Mouse (Mus musculus) MEL (cell line): ENCODE measurements around the gene Traf6. TPM values are rescaled to one million over a fixed set of nuclear protein-coding genes. Genes with fewer than 3 reads are reported as not detected.
A peak's percentile ranks its signal among the peaks of the same experiment; 100 is the strongest.

Experiments
- DNase-seq: peaks from one replicate; pipeline ENCODE4 v3.0.0; 2011; ENCODE audit warnings: low read depth, low spot score
- H3K27ac ChIP-seq: 2 replicates; pipeline ENCODE4 v1.5.1; 2012; ENCODE audit warnings: low read depth, mild to moderate bottlenecking, control low read depth, low read length, moderate library complexity; ENCODE audit not compliant: control insufficient read depth
- H3K27me3 ChIP-seq, 2 experiments: fragments of 150-350 bp in 1 of 2; sonication (generic) in 1 of 2; 2 replicates each; pipeline ENCODE4 v1.6.1; 2012; ENCODE audit warnings: low read length in 2 of 2, mild to moderate bottlenecking in 2 of 2, improper control_type of control experiment in 1 of 2, moderate library complexity in 1 of 2; ENCODE audit not compliant: insufficient read depth in 2 of 2, control insufficient read depth in 1 of 2
- H3K36me3 ChIP-seq, 2 experiments: 2 replicates each; pipeline ENCODE4 v1.6.1; 2012 to 2014; ENCODE audit warnings: low read length in 2 of 2, improper control_type of control experiment in 1 of 2, inconsistent platforms in 1 of 2, mild to moderate bottlenecking in 1 of 2; ENCODE audit not compliant: insufficient read depth in 2 of 2, control insufficient read depth in 1 of 2
- H3K4me1 ChIP-seq, 2 experiments: fragments of 150-350 bp in 1 of 2; sonication (generic) in 1 of 2; 2 replicates each; pipeline ENCODE4 v1.6.1; 2012; ENCODE audit warnings: low read length in 2 of 2, improper control_type of control experiment in 1 of 2, mild to moderate bottlenecking in 1 of 2; ENCODE audit not compliant: insufficient read depth in 2 of 2, control insufficient read depth in 1 of 2
- H3K4me3 ChIP-seq, 2 experiments: fragments of 150-350 bp in 1 of 2; sonication (generic) in 1 of 2; 2 replicates each; pipeline ENCODE4 v1.5.1; 2012; ENCODE audit warnings: low read depth in 2 of 2, low read length in 2 of 2, mild to moderate bottlenecking in 2 of 2, moderate library complexity in 2 of 2, control low read depth in 1 of 2, improper control_type of control experiment in 1 of 2; ENCODE audit not compliant: control insufficient read depth in 1 of 2, insufficient read depth in 1 of 2
- H3K79me2 ChIP-seq: 2 replicates; pipeline ENCODE4 v1.6.1; 2012; ENCODE audit warnings: mild to moderate bottlenecking, low read length, moderate library complexity; ENCODE audit not compliant: control insufficient read depth, poor library complexity, insufficient read depth
- H3K9ac ChIP-seq: 2 replicates; pipeline ENCODE4 v1.6.1; 2012; ENCODE audit warnings: low read depth, mild to moderate bottlenecking, control low read depth, low read length, moderate library complexity; ENCODE audit not compliant: control insufficient read depth, poor library complexity, severe bottlenecking
- H3K9me3 ChIP-seq: fragments of 150-350 bp; sonication (generic); replicated peaks from 2 replicates; pipeline ENCODE4 v1.6.1; 2012; ENCODE audit warnings: mild to moderate bottlenecking, low read length, improper control_type of control experiment, moderate library complexity; ENCODE audit not compliant: insufficient read depth
- BHLHE40 ChIP-seq: IDR thresholded peaks from 2 replicates; pipeline ENCODE4 v1.6.1; 2012; ENCODE audit warnings: low read depth, mild to moderate bottlenecking, inconsistent platforms, low read length, improper control_type of control experiment, borderline replicate concordance
- CHD1 ChIP-seq: IDR thresholded peaks from 2 replicates; pipeline ENCODE4 v1.6.1; 2012; ENCODE audit warnings: low read depth, mild to moderate bottlenecking, inconsistent platforms, low read length, improper control_type of control experiment
- CTCF ChIP-seq, 3 experiments: IDR thresholded peaks in 2 of 3; conservative IDR thresholded peaks in 1 of 3; 2 replicates each; pipeline ENCODE4 v1.5.1; 2011 to 2012; ENCODE audit warnings: low read length in 3 of 3, low read depth in 2 of 3, mild to moderate bottlenecking in 2 of 3, improper control_type of control experiment in 1 of 3, inconsistent platforms in 1 of 3, mixed read lengths in 1 of 3, moderate library complexity in 1 of 3; ENCODE audit not compliant: control insufficient read depth in 1 of 3, insufficient read depth in 1 of 3, poor library complexity in 1 of 3, severe bottlenecking in 1 of 3
- ELF1 ChIP-seq: IDR thresholded peaks from 2 replicates; pipeline ENCODE4 v1.6.1; 2014; ENCODE audit warnings: low read depth, mild to moderate bottlenecking, inconsistent platforms, low read length, improper control_type of control experiment, moderate library complexity
- GATA1 ChIP-seq: IDR thresholded peaks from 2 replicates; pipeline ENCODE4 v1.6.1; 2011; ENCODE audit warnings: low read depth, low read length, improper control_type of control experiment
- HCFC1 ChIP-seq: IDR thresholded peaks from 2 replicates; pipeline ENCODE4 v1.6.1; 2012; ENCODE audit warnings: low read depth, mild to moderate bottlenecking, inconsistent platforms, low read length, improper control_type of control experiment, moderate library complexity
- KAT2A ChIP-seq: conservative IDR thresholded peaks from 2 replicates; pipeline ENCODE4 v1.6.1; 2012; ENCODE audit warnings: low read depth, low read length, improper control_type of control experiment, inconsistent platforms
- MAX ChIP-seq: IDR thresholded peaks from 2 replicates; pipeline ENCODE4 v1.6.1; 2011; ENCODE audit warnings: low read length, improper control_type of control experiment
- MAZ ChIP-seq: IDR thresholded peaks from 2 replicates; pipeline ENCODE4 v1.6.1; 2012; ENCODE audit warnings: low read depth, mild to moderate bottlenecking, inconsistent platforms, low read length, improper control_type of control experiment
- MEF2A ChIP-seq: IDR thresholded peaks from 2 replicates; pipeline ENCODE4 v1.6.1; 2014; ENCODE audit warnings: low read depth, mild to moderate bottlenecking, inconsistent platforms, low read length, improper control_type of control experiment; ENCODE audit not compliant: poor library complexity, insufficient replicate concordance, severe bottlenecking; ENCODE audit errors: extremely low read depth
- MXI1 ChIP-seq: IDR thresholded peaks from 2 replicates; pipeline ENCODE4 v1.6.1; 2011; ENCODE audit warnings: mild to moderate bottlenecking, low read depth, low read length, improper control_type of control experiment
- MYB ChIP-seq: IDR thresholded peaks from 2 replicates; pipeline ENCODE4 v1.6.1; 2011; ENCODE audit warnings: mild to moderate bottlenecking, low read depth, low read length, improper control_type of control experiment
- MYC ChIP-seq: IDR thresholded peaks from 2 replicates; pipeline ENCODE4 v1.6.1; 2011; ENCODE audit warnings: low read depth, mild to moderate bottlenecking, low read length, improper control_type of control experiment, moderate library complexity
- NRF1 ChIP-seq: IDR thresholded peaks from 2 replicates; pipeline ENCODE4 v1.6.1; 2014; ENCODE audit warnings: low read depth, mild to moderate bottlenecking, inconsistent platforms, low read length, improper control_type of control experiment, moderate library complexity; ENCODE audit not compliant: poor library complexity, insufficient read depth, severe bottlenecking
- POLR2AphosphoS2 ChIP-seq: IDR thresholded peaks from 2 replicates; pipeline ENCODE4 v1.6.1; 2011; ENCODE audit warnings: low read length, improper control_type of control experiment
- POLR2AphosphoS5 ChIP-seq: IDR thresholded peaks from 2 replicates; pipeline ENCODE4 v1.6.1; 2012; ENCODE audit warnings: low read depth, borderline replicate concordance, mild to moderate bottlenecking, inconsistent platforms, low read length, moderate library complexity, mixed read lengths
- RAD21 ChIP-seq: IDR thresholded peaks from 2 replicates; pipeline ENCODE4 v1.6.1; 2011; ENCODE audit warnings: mild to moderate bottlenecking, low read depth, low read length, improper control_type of control experiment
- SIN3A ChIP-seq: IDR thresholded peaks from 2 replicates; pipeline ENCODE4 v1.6.1; 2012; ENCODE audit warnings: low read length, improper control_type of control experiment, inconsistent platforms
- SMC3 ChIP-seq: IDR thresholded peaks from 2 replicates; pipeline ENCODE4 v1.6.1; 2011; ENCODE audit warnings: low read depth, low read length, improper control_type of control experiment
- TBP ChIP-seq: IDR thresholded peaks from 2 replicates; pipeline ENCODE4 v1.8.0; 2011; ENCODE audit warnings: low read depth, low read length, improper control_type of control experiment
- USF1 ChIP-seq: IDR thresholded peaks from 2 replicates; pipeline ENCODE4 v1.6.1; 2014; ENCODE audit warnings: low read depth, mild to moderate bottlenecking, inconsistent platforms, low read length, improper control_type of control experiment, moderate library complexity
- USF2 ChIP-seq, 2 experiments: IDR thresholded peaks; 2 replicates each; pipeline ENCODE4 v1.6.1; 2011 to 2012; ENCODE audit warnings: improper control_type of control experiment in 2 of 2, low read length in 2 of 2, borderline replicate concordance in 1 of 2, inconsistent platforms in 1 of 2, low read depth in 1 of 2, mild to moderate bottlenecking in 1 of 2; ENCODE audit not compliant: insufficient read depth in 1 of 2
- ZC3H11A ChIP-seq: IDR thresholded peaks from 2 replicates; pipeline ENCODE4 v1.6.1; 2012; ENCODE audit warnings: low read depth, mild to moderate bottlenecking, inconsistent platforms, low read length, improper control_type of control experiment
- ZMIZ1 ChIP-seq: IDR thresholded peaks from 2 replicates; pipeline ENCODE4 v1.6.1; 2012; ENCODE audit warnings: low read depth, mild to moderate bottlenecking, inconsistent platforms, low read length, improper control_type of control experiment, moderate library complexity
- polyA plus RNA-seq, 2 experiments: library from polyadenylated mRNA; stranded (reverse) in 1 of 2; unstranded in 1 of 2; fragments of >175 nt in 1 of 2; fragments of >200 nt in 1 of 2; gene quantifications; 2 replicates each; pipeline versions ENCODE4 v1.2.1 to v1.2.4; 2012; ENCODE audit warnings: low replicate concordance in 2 of 2, low read depth in 1 of 2; ENCODE audit not compliant: insufficient read length in 2 of 2, insufficient read depth in 1 of 2, missing spikeins in 1 of 2
- total RNA-seq: library from RNA; depleted of rRNA; stranded (reverse); fragments of 300-350 nt; gene quantifications from 2 replicates; pipeline ENCODE4 v1.2.3, GENCODE M21; 2012

The Traf6 gene
- total and polyA plus RNA-seq, 3 experiments, result 11.8 to 18.0 TPM; not detected in 1

GRCm38 (mm10) chr2:101660536-101660935 is 17.7 kb upstream of the Traf6 start:
- DNase-seq, result no peak
- Histone ChIP-seq H3K36me3 (no peaks in the 10 kb centered on the region), H3K27ac (no peak overlapping the region), H3K9me3 (no peaks in the 10 kb centered on the region), H3K79me2 (no peaks in the 10 kb centered on the region), H3K27me3 (peaks cover 2 to 5% of the 10 kb centered on the region in 2 experiments), H3K4me3 (no peak overlapping the region), H3K4me1 (no peaks in the 10 kb centered on the region), H3K9ac (no peak overlapping the region)
- no peak for TF ChIP-seq ELF1
- TF ChIP-seq BHLHE40, result no peak
- TF ChIP-seq SIN3A, result no peak
- no peak for TF ChIP-seq POLR2AphosphoS5
- TF ChIP-seq MYB, result no peak
- no peak for TF ChIP-seq CHD1
- no peak for TF ChIP-seq MXI1
- no peak for TF ChIP-seq POLR2AphosphoS2
- no peak for TF ChIP-seq TBP
- TF ChIP-seq MAZ, result no peak
- TF ChIP-seq KAT2A, result no peak
- no peak for TF ChIP-seq ZMIZ1

GRCm38 (mm10) chr2:101665058-101665702 is 13.0 kb upstream of the Traf6 start:
- TF ChIP-seq GATA1, result no peak
- no peak for TF ChIP-seq CHD1
- peak; percentile 84 for TF ChIP-seq RAD21
- no peak for TF ChIP-seq USF2 (IDR thresholded peaks at IDR 0.05; ENCODE audit: borderline replicate concordance in 1 of 2, insufficient read depth in 1 of 2, low read depth in 1 of 2, low read length in 2 of 2)
- peak; percentile 66 for TF ChIP-seq SMC3
- TF ChIP-seq MAX, result peak; percentile 38; the same call in 1 of the 2 replicates
- peak; percentile 87 to 94 (median 89) for TF ChIP-seq CTCF (IDR thresholded peaks at IDR 0.05 in 2 of 3, conservative IDR thresholded peaks at IDR 0.05 in 1 of 3; ENCODE audit: control insufficient read depth in 1 of 3, insufficient read depth in 1 of 3, low read depth in 2 of 3, low read length in 3 of 3, poor library complexity in 1 of 3, severe bottlenecking in 1 of 3)
- 0 out of 2 replicates have a peak, but pooled peaks have one; percentile 19 for TF ChIP-seq USF1
- TF ChIP-seq HCFC1, result no peak
- TF ChIP-seq BHLHE40, result peak; percentile 28; the same call in 1 of the 2 replicates
- peak; percentile 65 for TF ChIP-seq ZC3H11A
- TF ChIP-seq MEF2A, result peak; percentile 86; the same call in 1 of the 2 replicates
- peak; percentile 53; the same call in 1 of the 2 replicates for TF ChIP-seq MYC
- peak; percentile 53; the same call in 1 of the 2 replicates for TF ChIP-seq NRF1
- TF ChIP-seq MYB, result no peak
- H3K36me3 ChIP-seq, result no peaks in the 10 kb centered on the region
- H3K4me1 ChIP-seq, result no peaks in the 10 kb centered on the region
- no peaks in the 10 kb centered on the region for H3K9me3 ChIP-seq
- no peak overlapping the region for H3K27ac ChIP-seq
- peak; percentile 75 for DNase-seq
- H3K9ac ChIP-seq, result no peak overlapping the region
- no peaks in the 10 kb centered on the region for H3K79me2 ChIP-seq
- H3K27me3 ChIP-seq, result peaks cover 2 to 5% of the 10 kb centered on the region in 2 experiments
- H3K4me3 ChIP-seq, result no peak overlapping the region
